Mouse (Mus musculus): Measurements from ENCODE around the gene Gprc5d. TPM values are rescaled to one million over a fixed set of nuclear protein-coding genes. Genes with fewer than 3 reads are reported as not detected.

Gprc5d gene
- total RNA-seq, 2 experiments from 2014 or later, result not detected

GRCm38 (mm10) chr6:135078420-135078819 is 39.7 kb downstream of the Gprc5d start:
- Histone ChIP-seq H3K27ac (no peak overlapping the region), H3K4me3 (no peak overlapping the region)
- no peak for DNase-seq (ENCODE audit: low spot score in 2 of 2)
- no peak for TF ChIP-seq CTCF (conservative IDR thresholded peaks at IDR 0.05)

- TF ChIP-seq CTCF (conservative IDR thresholded peaks at IDR 0.05), result no peak
- no peak for DNase-seq (ENCODE audit: low spot score in 2 of 2)
- Histone ChIP-seq H3K4me3 (no peak overlapping the region), H3K27ac (no peak overlapping the region)
Measured at GRCm38 (mm10) chr6:135076202-135076601, 41.9 kb downstream of the Gprc5d start.

GRCm38 (mm10) chr6:135074405-135074947 is 43.6 kb downstream of the Gprc5d start:
- Histone ChIP-seq H3K27ac (no peak overlapping the region), H3K4me3 (no peak overlapping the region)
- no peak for TF ChIP-seq CTCF (conservative IDR thresholded peaks at IDR 0.05)
- DNase-seq (ENCODE audit: low spot score in 2 of 2), result no peak

GRCm38 (mm10) chr6:135070347-135070746 is 47.7 kb downstream of the Gprc5d start:
- TF ChIP-seq CTCF (conservative IDR thresholded peaks at IDR 0.05), result no peak
- no peak for DNase-seq (ENCODE audit: low spot score in 2 of 2)
- H3K4me3 ChIP-seq, result no peak overlapping the region
- no peak overlapping the region for H3K27ac ChIP-seq

GRCm38 (mm10) chr6:135069856-135070255 is 48.2 kb downstream of the Gprc5d start:
- DNase-seq (ENCODE audit: low spot score in 2 of 2), result no peak
- no peak overlapping the region for H3K27ac ChIP-seq
- no peak for TF ChIP-seq CTCF (conservative IDR thresholded peaks at IDR 0.05)
- H3K4me3 ChIP-seq, result no peak overlapping the region

- H3K4me3 ChIP-seq, result no peak overlapping the region
- H3K27ac ChIP-seq, result no peak overlapping the region
- TF ChIP-seq CTCF (conservative IDR thresholded peaks at IDR 0.05), result no peak
- DNase-seq (ENCODE audit: low spot score in 2 of 2), result no peak
Measured at GRCm38 (mm10) chr6:135068221-135068620, 49.9 kb downstream of the Gprc5d start.

GRCm38 (mm10) chr6:135066795-135067445 is 51.2 kb downstream of the Gprc5d start:
- no peak overlapping the region for H3K27ac ChIP-seq
- H3K4me3 ChIP-seq, result no peak overlapping the region
- TF ChIP-seq CTCF (conservative IDR thresholded peaks at IDR 0.05), result no peak
- no peak for DNase-seq (ENCODE audit: low spot score in 2 of 2)

GRCm38 (mm10) chr6:135065236-135065957 is 52.7 kb downstream of the Gprc5d start, which contains the start of gene Gprc5a:
Gene Gprc5a (plus strand): TSS chr6:135065651.
- no peak within 1 kb of the TSS for H3K27ac ChIP-seq
- no peak for DNase-seq (ENCODE audit: low spot score in 2 of 2)
- TF ChIP-seq CTCF (conservative IDR thresholded peaks at IDR 0.05), result no peak
- peak within 1 kb of the TSS; percentile 47 for H3K4me3 ChIP-seq

GRCm38 (mm10) chr6:135064621-135065020 is 53.5 kb downstream of the Gprc5d start:
- no peak overlapping the region for H3K4me3 ChIP-seq
- no peak for DNase-seq (ENCODE audit: low spot score in 2 of 2)
- TF ChIP-seq CTCF (conservative IDR thresholded peaks at IDR 0.05), result no peak
- H3K27ac ChIP-seq, result no peak overlapping the region

GRCm38 (mm10) chr6:135060728-135061127 is 57.4 kb downstream of the Gprc5d start:
- no peak overlapping the region for H3K27ac ChIP-seq
- DNase-seq (ENCODE audit: low spot score in 2 of 2), result no peak
- H3K4me3 ChIP-seq, result no peak overlapping the region
- TF ChIP-seq CTCF (conservative IDR thresholded peaks at IDR 0.05), result no peak

Other genes with a start within 250 kb of the Gprc5d start
- gene Gpr19, start 219.7 kb downstream of the Gprc5d start, total RNA-seq (2021), result 10 to 100 TPM; 22.0 to 27.4 TPM
- gene Cdkn1b, start 197.9 kb downstream of the Gprc5d start, total RNA-seq (2021), result 10 to 100 TPM; 47.2 to 48.0 TPM
- gene Apold1, start 136.6 kb downstream of the Gprc5d start, total RNA-seq (2021), result 1 to 10 TPM; 1.9 to 2.5 TPM
- gene Ddx47, start 106.7 kb downstream of the Gprc5d start, total RNA-seq (2021), result 10 to 100 TPM; 58.9 to 60.5 TPM
- under 1 TPM in 1 of 2 experiments, not detected in 1; 0.41 TPM for gene Gprc5a, start 52.6 kb downstream of the Gprc5d start, total RNA-seq (2021)
- 100 to 1,000 TPM; 161 to 166 TPM for gene Fam234b, start 79.7 kb upstream of the Gprc5d start, total RNA-seq (2021)
- gene Hebp1, start 79.7 kb upstream of the Gprc5d start, total RNA-seq (2021), result 10 to 100 TPM; 74.1 to 79.1 TPM
- under 1 TPM in 1 of 2 experiments, not detected in 1; 0.47 TPM for gene Gsg1, start 136.1 kb upstream of the Gprc5d start, total RNA-seq (2021)
- under 1 TPM in 1 of 2 experiments, not detected in 1; 0.27 TPM for gene Pbp2, start 192.1 kb upstream of the Gprc5d start, total RNA-seq (2021)
- gene Emp1, start 244.3 kb upstream of the Gprc5d start, total RNA-seq (2021), result 1 to 10 TPM; 2.0 to 2.8 TPM